Mouse (Mus musculus) CD4-positive naive resting alpha-beta T cell, adult 57 days (primary cell): Measurements from ENCODE around the gene Ngdn. TPM values are rescaled to one million over a fixed set of nuclear protein-coding genes. Genes with fewer than 3 reads are reported as not detected.

Experiments
- total RNA-seq: library from RNA; stranded (reverse); gene quantifications from one replicate; pipeline ENCODE4 v1.2.4, GENCODE M21; 2023

The Ngdn gene
- total RNA-seq: 82.5 TPM

DNA sequence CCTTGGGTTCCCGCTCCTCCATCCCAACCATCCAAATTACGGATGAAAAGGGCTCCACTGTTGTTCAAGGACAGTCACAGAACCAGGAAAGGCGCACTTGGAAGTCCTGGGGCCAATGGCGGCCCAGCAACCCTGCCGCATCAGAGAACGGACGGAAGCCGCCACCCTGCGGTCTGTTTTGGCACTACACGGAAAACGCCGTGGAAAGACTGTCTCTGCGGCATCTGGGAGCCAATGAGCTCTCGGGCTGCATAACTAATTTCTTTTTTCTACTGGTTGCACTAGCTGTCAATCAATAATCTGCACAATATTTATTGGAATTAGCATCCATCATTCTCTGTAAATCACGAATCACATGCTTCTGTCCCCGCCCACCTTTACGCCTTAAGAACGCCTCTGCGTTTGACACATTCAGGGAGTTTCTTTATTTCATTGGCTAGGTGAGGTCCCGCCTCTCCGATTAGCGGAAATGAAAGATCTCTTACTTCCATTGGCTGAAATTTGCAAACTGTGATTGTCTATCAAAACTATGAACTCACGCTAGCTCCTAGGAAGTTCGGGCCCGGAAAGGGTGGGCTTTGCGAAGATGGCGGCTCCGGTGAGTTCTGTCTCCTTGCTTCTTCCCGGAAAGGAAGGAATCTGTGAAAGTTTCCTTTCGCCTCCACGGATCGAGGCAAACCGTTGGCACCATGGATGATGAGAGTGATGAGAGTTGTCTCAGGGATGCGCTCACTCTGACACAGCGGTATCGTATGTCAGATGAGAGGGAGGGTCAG lies at the start of gene Ngdn:
Gene Ngdn (plus strand): TSS at position 464 of the 776 bp plus-strand sequence.

DNA sequence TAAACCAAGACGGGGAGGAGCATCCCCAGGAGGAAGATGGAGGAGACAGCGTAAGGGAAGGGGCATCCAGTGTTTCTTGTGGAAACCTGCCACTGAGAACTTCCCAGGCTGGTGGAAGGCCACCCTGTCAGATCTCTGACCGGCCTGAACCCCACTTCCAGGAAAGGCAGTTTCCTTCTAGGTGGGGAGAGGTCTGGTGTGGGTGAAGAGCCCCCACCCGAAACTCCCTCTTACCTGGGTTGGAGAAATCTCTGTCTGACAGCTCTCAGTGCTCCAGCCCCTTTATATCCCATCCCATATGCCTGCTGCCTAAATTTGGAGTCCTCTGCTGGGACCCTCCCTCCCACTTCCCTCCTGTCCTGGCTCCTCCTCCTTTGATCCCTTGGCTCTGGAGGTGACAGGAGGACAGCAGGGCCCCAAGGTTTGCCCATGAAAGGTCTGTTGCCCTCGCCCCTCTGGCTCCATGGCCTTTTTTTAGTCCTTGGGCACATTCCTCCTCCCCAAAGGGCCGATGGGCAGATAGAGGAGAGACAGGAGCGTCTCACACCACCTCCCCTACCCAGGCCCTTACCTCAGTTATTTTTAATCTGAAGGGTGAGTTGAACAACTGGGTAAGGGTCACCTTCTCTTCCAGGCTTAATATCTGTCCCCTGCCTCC lies 48.8 kb upstream of the Ngdn start, which contains the start of gene Myh6:
Gene Myh6 (minus strand): TSS at position 608 of the 658 bp plus-strand sequence.

DNA sequence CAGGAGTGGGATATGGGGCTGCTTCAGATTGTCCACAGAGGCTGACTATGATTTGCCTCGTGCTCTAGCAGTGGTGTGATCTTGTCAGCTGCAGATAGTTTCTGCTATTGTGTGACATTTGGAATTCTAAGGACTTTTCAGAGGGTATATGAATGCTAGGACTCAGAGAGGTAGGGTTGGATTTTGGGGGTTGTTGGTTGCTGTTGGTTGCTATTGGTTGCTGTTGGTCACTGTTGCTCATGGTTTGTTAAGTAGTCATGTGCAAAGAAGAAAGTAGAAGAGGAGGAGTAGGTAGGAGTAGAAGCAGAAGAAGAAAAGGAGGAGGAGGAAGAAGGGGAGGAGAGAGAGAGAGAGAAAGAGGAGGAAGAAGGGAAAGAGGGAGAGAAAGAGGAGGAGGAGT lies 38.6 kb upstream of the Ngdn start, which contains the start of gene Gm17428:
Gene Gm17428 (plus strand): TSS at position 301 of the 400 bp plus-strand sequence.

DNA sequence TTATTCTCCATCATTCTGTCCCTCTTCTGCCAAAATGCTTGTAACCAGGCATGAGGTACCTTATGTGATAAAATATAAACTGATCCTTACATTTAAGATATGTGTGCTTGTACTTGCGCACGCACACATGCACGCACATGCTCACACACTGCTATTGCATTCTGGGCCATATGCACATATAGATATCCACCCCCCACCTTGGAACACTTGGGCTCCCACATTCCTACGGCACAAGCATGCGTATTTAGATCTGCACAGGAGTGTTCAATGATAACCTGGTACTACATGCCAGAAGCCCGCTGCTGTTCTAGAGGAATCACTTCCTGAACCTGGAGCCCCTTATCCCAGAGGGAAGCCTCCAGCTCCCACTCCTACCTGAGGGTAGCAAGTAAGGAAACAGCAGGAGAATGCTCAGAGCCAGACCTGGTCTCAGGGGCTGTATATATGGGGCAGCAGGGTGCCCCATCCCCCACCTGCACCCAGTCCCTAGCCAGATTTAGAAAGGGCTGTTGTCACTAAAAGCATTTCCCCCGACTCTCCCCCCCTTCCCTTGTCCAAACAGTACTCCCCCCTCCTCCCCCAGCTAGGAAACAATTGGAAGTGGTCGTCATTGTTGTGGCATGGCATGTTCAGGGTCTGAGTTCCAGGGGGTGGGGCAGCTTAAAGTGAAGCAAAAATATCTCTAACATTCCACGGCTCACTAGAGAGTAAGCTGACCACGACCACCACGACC lies 21.0 kb upstream of the Ngdn start, which contains the start of gene Myh7:
Gene Myh7 (minus strand): TSS at position 491 of the 733 bp plus-strand sequence.

Other genes with a start within 250 kb of the Ngdn start
- 0.86 TPM for gene Slc7a8, start 233.5 kb upstream of the Ngdn start, total RNA-seq
- gene Rnf212b, start 201.3 kb upstream of the Ngdn start, total RNA-seq: not detected
- 10.6 TPM for gene Homez, start 144.5 kb upstream of the Ngdn start, total RNA-seq
- gene Ppp1r3e, start 137.9 kb upstream of the Ngdn start, total RNA-seq: 10.2 TPM
- gene Bcl2l2, start 132.1 kb upstream of the Ngdn start, total RNA-seq: 3.5 TPM
- gene Gm20521, start 132.0 kb upstream of the Ngdn start, total RNA-seq: not detected
- gene Pabpn1, start 123.0 kb upstream of the Ngdn start, total RNA-seq: 273 TPM
- gene Slc22a17, start 102.3 kb upstream of the Ngdn start, total RNA-seq: 2.3 TPM
- not detected for gene Efs, start 89.3 kb upstream of the Ngdn start, total RNA-seq
- gene Il25, start 82.8 kb upstream of the Ngdn start, total RNA-seq: not detected
- gene Cmtm5, start 79.2 kb upstream of the Ngdn start, total RNA-seq: not detected
- gene Myh6, start 48.5 kb upstream of the Ngdn start, total RNA-seq: not detected
- not detected for gene Gm17428, start 38.5 kb upstream of the Ngdn start, total RNA-seq
- gene Myh7, start 20.8 kb upstream of the Ngdn start, total RNA-seq: not detected
- gene Zfhx2, start 76.9 kb downstream of the Ngdn start, total RNA-seq: 24.8 TPM
- 5.9 TPM for gene Thtpa, start 79.3 kb downstream of the Ngdn start, total RNA-seq
- 123 TPM for gene Ap1g2, start 91.1 kb downstream of the Ngdn start, total RNA-seq
- not detected for gene Jph4, start 101.5 kb downstream of the Ngdn start, total RNA-seq
- gene Dhrs2, start 206.6 kb downstream of the Ngdn start, total RNA-seq: not detected